Mouse (Mus musculus) lung, embryonic 14.5 days (tissue): ENCODE measurements around the gene Gm21988. TPM values are rescaled to one million over a fixed set of nuclear protein-coding genes. Genes with fewer than 3 reads are reported as not detected.
A peak's percentile ranks its signal among the peaks of the same experiment; 100 is the strongest.

Source experiments
- ATAC-seq: fragments of 200-750 bp; cut with Nextera tagmentation; 2 replicates; pipeline ENCODE4 v1.8.0; 2017; ENCODE audit warnings: mild to moderate bottlenecking, moderate TSS enrichment, moderate library complexity; ENCODE audit not compliant: insufficient read depth
- DNase-seq: peaks from one replicate; pipeline ENCODE4 v3.0.0-alpha.2; 2015
- H3K27ac ChIP-seq: fragments of 300-500 bp; sonication (generic); 2 replicates; pipeline ENCODE4 v1.5.1; 2014; ENCODE audit warnings: low read depth, mild to moderate bottlenecking, moderate library complexity
- H3K27me3 ChIP-seq: fragments of 300-500 bp; sonication (generic); 2 replicates; pipeline ENCODE4 v1.6.1; 2014; ENCODE audit warnings: low read length, control low read depth; ENCODE audit not compliant: insufficient read depth
- H3K36me3 ChIP-seq: fragments of 300-500 bp; sonication (generic); 2 replicates; pipeline ENCODE4 v1.6.1; 2014; ENCODE audit warnings: control low read depth; ENCODE audit not compliant: insufficient read depth
- H3K4me1 ChIP-seq: fragments of 300-500 bp; sonication (generic); 2 replicates; pipeline ENCODE4 v1.6.1; 2014; ENCODE audit warnings: antibody characterized with exemption, control low read depth; ENCODE audit not compliant: insufficient read depth
- H3K4me2 ChIP-seq: fragments of 300-500 bp; sonication (generic); 2 replicates; pipeline ENCODE4 v1.6.1; 2014; ENCODE audit warnings: mild to moderate bottlenecking
- H3K4me3 ChIP-seq: fragments of 300-500 bp; sonication (generic); 2 replicates; pipeline ENCODE4 v1.5.1; 2014; ENCODE audit warnings: low read depth, low read length
- H3K9ac ChIP-seq: fragments of 300-500 bp; sonication (generic); 2 replicates; pipeline ENCODE4 v1.6.1; 2014
- H3K9me3 ChIP-seq: fragments of 300-500 bp; sonication (generic); 2 replicates; pipeline ENCODE4 v1.6.1; 2016; ENCODE audit warnings: low read depth, low read length, control low read depth
- CTCF ChIP-seq: IDR thresholded peaks from 2 replicates; pipeline ENCODE4 v1.5.1; 2016; ENCODE audit warnings: antibody characterized with exemption, low read depth
- WGBS: fragments of 180-500 bp; shearing (Covaris S2); extraction: QIAGEN DNeasy Blood & Tissue Kit; methylation state at CpG from one replicate; pipeline ENCODE4 v1.1.7; 2014; 5-methylcytosine and 5-hydroxymethylcytosine counted together
- polyA plus RNA-seq: library from polyadenylated mRNA; unstranded; fragments of >200 nt; fragmentation: Nextera tagmentation; extraction: Ambion mirVana; gene quantifications from 2 replicates; pipeline ENCODE4 v1.2.1, GENCODE M21; 2014

Gene Gm21988
- polyA plus RNA-seq, 1 experiment from 2014 or later: 10.8 TPM

GRCm38 (mm10) chr11:70278961-70279360 lies 39.3 kb upstream of the Gm21988 start:
- WGBS: 83% methylated on average over 3 of the region's 3 CpGs
- Histone ChIP-seq H3K9me3 (no peaks in the 10 kb centered on the region), H3K4me1 (0 out of 2 replicates have a peak, but pooled peaks cover 4% of the 10 kb centered on the region), H3K4me2 (no peak overlapping the region), H3K36me3 (no peaks in the 10 kb centered on the region), H3K9ac (no peak overlapping the region), H3K4me3 (no peak overlapping the region), H3K27ac (no peak overlapping the region), H3K27me3 (no peaks in the 10 kb centered on the region)
- no peak for TF ChIP-seq CTCF
- DNase-seq (no peak), ATAC-seq (no peak)

- H3K4me3 ChIP-seq: no peak overlapping the region
- no peak overlapping the region for H3K4me2 ChIP-seq
- H3K4me1 ChIP-seq: no peaks in the 10 kb centered on the region
- H3K27me3 ChIP-seq: no peaks in the 10 kb centered on the region
- ATAC-seq: no peak
- WGBS: 70% methylated on average over 7 of the region's 7 CpGs
- no peak overlapping the region for H3K27ac ChIP-seq
- H3K36me3 ChIP-seq: no peaks in the 10 kb centered on the region
- H3K9ac ChIP-seq: no peak overlapping the region
- no peak for DNase-seq
- no peaks in the 10 kb centered on the region for H3K9me3 ChIP-seq
- TF ChIP-seq CTCF: no peak
Measured at GRCm38 (mm10) chr11:70271641-70272040, 32.0 kb upstream of the Gm21988 start.

DNA sequence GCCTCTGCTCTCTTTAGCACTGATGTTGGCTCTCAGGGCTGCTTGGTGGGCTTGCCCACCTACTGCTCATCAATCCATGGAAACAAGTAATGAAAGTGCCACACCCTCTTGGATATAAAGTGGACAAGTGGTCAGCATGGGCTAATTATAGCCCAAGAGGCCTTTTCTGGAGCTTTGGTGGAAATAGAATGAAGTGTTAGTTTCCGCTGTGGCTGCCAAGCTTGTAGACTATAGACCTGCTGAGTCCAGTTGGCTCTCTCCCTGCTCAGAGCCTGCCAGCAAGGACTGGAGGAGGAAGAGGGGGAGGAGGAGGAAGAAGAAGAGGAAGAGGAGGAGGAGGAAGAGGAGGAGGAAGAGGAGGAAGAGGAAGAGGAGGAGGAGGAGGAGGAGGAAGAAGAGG lies 26.8 kb upstream of the Gm21988 start:
- no peak for ATAC-seq
- Histone ChIP-seq H3K4me1 (no peaks in the 10 kb centered on the region), H3K4me3 (no peak overlapping the region), H3K9me3 (no peaks in the 10 kb centered on the region), H3K27ac (no peak overlapping the region), H3K27me3 (no peaks in the 10 kb centered on the region), H3K9ac (no peak overlapping the region), H3K4me2 (no peak overlapping the region), H3K36me3 (no peaks in the 10 kb centered on the region)
- 70% methylated on average over 1 of the region's 1 CpGs for WGBS
- peak; percentile 16 for DNase-seq
- TF ChIP-seq CTCF: no peak

GRCm38 (mm10) chr11:70265819-70266218 lies 26.2 kb upstream of the Gm21988 start:
- DNase-seq (no peak), ATAC-seq (no peak)
- Histone ChIP-seq H3K9me3 (no peaks in the 10 kb centered on the region), H3K27me3 (no peaks in the 10 kb centered on the region), H3K27ac (no peak overlapping the region), H3K9ac (no peak overlapping the region), H3K36me3 (no peaks in the 10 kb centered on the region), H3K4me3 (no peak overlapping the region), H3K4me2 (no peak overlapping the region), H3K4me1 (no peaks in the 10 kb centered on the region)
- TF ChIP-seq CTCF: no peak
- WGBS: 57% methylated on average over 4 of the region's 4 CpGs

DNA sequence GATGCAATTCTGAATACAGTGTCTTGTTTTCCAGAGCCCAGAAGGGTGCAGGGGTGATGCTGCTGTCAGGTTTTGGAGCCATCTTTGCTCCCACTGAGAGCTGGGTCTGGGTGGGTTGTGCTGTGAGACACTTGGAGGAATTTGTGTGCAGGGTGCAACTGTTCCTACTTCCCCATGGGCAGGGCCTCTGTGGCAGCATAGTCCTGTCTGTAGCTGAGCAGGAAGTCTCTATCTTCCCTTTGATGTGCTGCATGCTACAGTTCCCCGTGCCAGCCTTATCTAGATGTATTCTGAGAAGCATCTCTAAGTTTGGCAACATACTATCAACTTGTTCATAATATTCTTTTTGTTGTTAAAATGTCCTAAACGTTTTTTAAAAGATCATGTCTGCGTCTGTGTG lies 25.6 kb upstream of the Gm21988 start:
- DNase-seq (no peak), ATAC-seq (no peak)
- Histone ChIP-seq H3K9me3 (no peaks in the 10 kb centered on the region), H3K9ac (no peak overlapping the region), H3K4me3 (no peak overlapping the region), H3K4me2 (no peak overlapping the region), H3K27ac (no peak overlapping the region), H3K36me3 (no peaks in the 10 kb centered on the region), H3K4me1 (no peaks in the 10 kb centered on the region), H3K27me3 (no peaks in the 10 kb centered on the region)
- no peak for TF ChIP-seq CTCF
- 40% methylated on average over 3 of the region's 3 CpGs for WGBS

DNA sequence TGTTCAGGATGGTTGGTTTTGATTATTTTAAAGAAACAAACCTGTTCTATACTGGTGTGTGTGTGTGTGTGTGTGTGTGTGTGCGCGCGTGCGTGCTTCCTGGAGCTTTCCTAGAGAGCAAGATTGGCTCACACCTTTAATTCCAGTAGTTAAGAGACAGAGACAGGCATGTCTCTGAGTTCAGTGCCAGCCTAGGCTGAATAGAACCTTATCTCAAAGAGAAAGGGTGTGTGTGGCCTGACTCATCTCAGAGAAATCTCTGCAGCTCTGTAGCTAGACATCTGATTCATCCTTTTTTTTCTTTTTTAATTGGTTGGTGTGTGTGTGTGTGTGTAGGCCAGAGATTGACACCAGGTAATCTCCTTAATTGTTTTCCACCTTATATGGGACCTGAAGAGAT lies 19.4 kb upstream of the Gm21988 start:
- H3K9me3 ChIP-seq: no peaks in the 10 kb centered on the region
- H3K36me3 ChIP-seq: no peaks in the 10 kb centered on the region
- H3K4me1 ChIP-seq: no peaks in the 10 kb centered on the region
- no peak overlapping the region for H3K4me3 ChIP-seq
- DNase-seq (no peak), ATAC-seq (no peak)
- H3K27me3 ChIP-seq: peaks cover 16% of the 10 kb centered on the region
- WGBS: 83% methylated on average over 4 of the region's 4 CpGs
- no peak for TF ChIP-seq CTCF
- no peak overlapping the region for H3K27ac ChIP-seq
- no peak overlapping the region for H3K4me2 ChIP-seq
- H3K9ac ChIP-seq: no peak overlapping the region

GRCm38 (mm10) chr11:70254931-70255531 lies 15.4 kb upstream of the Gm21988 start, which contains the start of gene Alox12:
Gene Alox12 (minus strand): TSS chr11:70255353.
- Histone ChIP-seq H3K27me3 (peaks cover 37% of the 10 kb centered on the region), H3K36me3 (no peaks in the 10 kb centered on the region), H3K4me2 (peak within 1 kb of the TSS; percentile 60), H3K4me1 (no peaks in the 10 kb centered on the region), H3K27ac (no peak within 1 kb of the TSS), H3K4me3 (peak within 1 kb of the TSS; percentile 30), H3K9ac (peak within 1 kb of the TSS; percentile 36), H3K9me3 (no peaks in the 10 kb centered on the region)
- peak; percentile 56 for DNase-seq
- TF ChIP-seq CTCF: peak; percentile 46
- 2% methylated on average over 25 of the region's 25 CpGs for WGBS
- ATAC-seq: peak; percentile 58; the same call in 1 of the 2 replicates
